Mouse (Mus musculus): Measurements from ENCODE around the gene Xlr5b.
"Not testable (repeated sequence)": the region's sequence is repeated elsewhere in the genome, so short reads cannot be mapped to it uniquely, and the experiment has no call there.

The Xlr5b gene

GRCm38 (mm10) chrX:73148496-73148895 is at the start of gene Xlr5b:
Gene Xlr5b (plus strand): TSS chrX:73148796.
- DNase-seq, result not testable (repeated sequence)

- not testable (repeated sequence) for DNase-seq
These were observed 31.8 kb upstream of the Xlr5b start, which contains the start of gene Gm14685 for GRCm38 (mm10) chrX:73116747-73117146. Gene Gm14685 (plus strand): TSS chrX:73117047.

GRCm38 (mm10) chrX:73122859-73123829 is 25.5 kb upstream of the Xlr5b start:
- DNase-seq, result not testable (repeated sequence)

GRCm38 (mm10) chrX:73143218-73143618 is 5.4 kb upstream of the Xlr5b start:
- DNase-seq, result not testable (repeated sequence)

- DNase-seq, result not testable (repeated sequence)
These were observed 754 bp downstream of the Xlr5b start, which contains the start of gene DXBay18 for GRCm38 (mm10) chrX:73149350-73149749. Gene DXBay18 (minus strand): TSS chrX:73149450.

DNA sequence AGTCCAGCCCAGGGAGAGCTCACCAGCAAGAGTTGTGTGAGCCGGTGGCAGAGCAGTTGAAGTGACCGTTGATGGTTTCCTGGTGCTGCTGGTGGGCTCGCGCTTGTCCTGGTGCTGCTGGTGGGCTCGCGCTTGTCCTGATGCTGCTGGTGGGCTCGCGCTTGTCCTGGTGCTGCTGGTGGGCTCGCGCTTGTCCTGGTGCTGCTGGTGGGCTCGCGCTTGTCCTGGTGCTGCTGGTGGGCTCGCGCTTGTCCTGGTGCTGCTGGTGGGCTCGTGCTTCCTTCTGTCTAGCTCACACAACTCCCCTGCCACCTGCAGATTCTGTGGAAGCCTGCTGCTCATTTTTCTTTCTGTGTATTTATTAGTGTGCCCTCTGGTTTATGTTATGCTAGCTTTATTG is 28.3 kb downstream of the Xlr5b start, which contains the start of gene Spin2d:
Gene Spin2d, minus strand, starts transcription at position 101 of the 400 bp plus-strand sequence.
- DNase-seq, result not testable (repeated sequence)

GRCm38 (mm10) chrX:73191934-73192333 is 43.3 kb downstream of the Xlr5b start, which contains the start of gene Xlr3b:
Gene Xlr3b (plus strand): TSS chrX:73192207.
- peak; percentile 34 for DNase-seq

Data from kidney, adult 9 months (tissue).